Mouse (Mus musculus) C2C12 (cell line): Measurements from ENCODE around the gene Ppm1l.

Experiments
- CTCF ChIP-seq: IDR thresholded peaks from one replicate; pipeline ENCODE4 v1.5.1; 2011; ENCODE audit not compliant: control insufficient read depth, insufficient read depth, insufficient read length
- FOSL1 ChIP-seq: IDR thresholded peaks from one replicate; pipeline ENCODE4 v1.8.0; 2011; ENCODE audit warnings: mild to moderate bottlenecking, low read length; ENCODE audit not compliant: poor library complexity, insufficient read depth, severe bottlenecking
- MAX ChIP-seq: IDR thresholded peaks from one replicate; pipeline ENCODE4 v1.6.1; 2011; ENCODE audit warnings: mild to moderate bottlenecking, control low read depth
- USF1 ChIP-seq: IDR thresholded peaks from one replicate; pipeline ENCODE4 v1.6.1; 2011; ENCODE audit warnings: low read depth, mild to moderate bottlenecking, control low read depth, moderate library complexity

DNA sequence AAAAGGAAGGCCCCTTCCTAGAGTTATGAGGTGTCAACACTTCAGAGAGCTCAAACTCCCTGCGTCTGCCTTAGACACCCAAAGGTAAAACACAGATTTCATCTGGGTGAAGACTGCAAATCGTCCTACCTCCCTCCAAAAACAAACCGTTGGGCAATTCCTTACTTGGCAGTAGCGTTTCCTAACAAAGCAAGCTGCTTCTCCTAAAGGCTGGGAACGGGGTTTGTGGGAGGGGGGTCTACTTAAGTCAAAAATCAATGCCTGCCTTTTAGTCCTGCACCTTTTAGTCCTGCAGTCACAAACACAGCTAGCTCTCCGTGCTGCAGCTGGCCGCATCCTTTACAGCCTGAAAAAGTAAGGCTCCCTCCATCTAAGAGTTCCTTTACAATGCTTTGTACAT lies 281.2 kb downstream of the Ppm1l start:
- TF ChIP-seq MAX (no peak), CTCF (no peak), USF1 (no peak), FOSL1 (no peak)
